Mouse (Mus musculus): ENCODE results near the gene Zswim1. TPM values are rescaled to one million over a fixed set of nuclear protein-coding genes. Genes with fewer than 3 reads are reported as not detected.

Gene Zswim1
- polyA plus RNA-seq, 1 experiment from 2014 or later, result 13.4 TPM

GRCm38 (mm10) chr2:164781876-164782275, 40.6 kb upstream of the Zswim1 start:
- H3K4me3 ChIP-seq (ENCODE audit: low read length), result no peak overlapping the region
- H3K4me2 ChIP-seq (ENCODE audit: low read depth, low read length), result no peak overlapping the region
- H3K9me3 ChIP-seq (ENCODE audit: control insufficient read depth, low read length), result no peaks in the 10 kb centered on the region
- H3K4me1 ChIP-seq (ENCODE audit: control insufficient read depth, insufficient read depth, low read length), result peaks cover 8% of the 10 kb centered on the region
- WGBS, result 77% methylated on average over 4 of the region's 4 CpGs
- H3K27me3 ChIP-seq (replicated peaks; ENCODE audit: control insufficient read depth, insufficient read depth, low read length), result peaks cover 1% of the 10 kb centered on the region; the same call in 1 of the 2 replicates
- no peak overlapping the region for H3K9ac ChIP-seq (ENCODE audit: low read depth, low read length)
- no peaks in the 10 kb centered on the region for H3K36me3 ChIP-seq (ENCODE audit: control insufficient read depth, insufficient read depth, low read length)
- no peak for ATAC-seq
- no peak overlapping the region for H3K27ac ChIP-seq (ENCODE audit: low read length)

- H3K9me3 ChIP-seq (ENCODE audit: control insufficient read depth, low read length), result no peaks in the 10 kb centered on the region
- no peak overlapping the region for H3K27ac ChIP-seq (ENCODE audit: low read length)
- 0 out of 2 replicates have a peak, but pooled peaks cover 3% of the 10 kb centered on the region for H3K36me3 ChIP-seq (ENCODE audit: control insufficient read depth, insufficient read depth, low read length)
- WGBS, result 75% methylated on average over 7 of the region's 7 CpGs
- H3K9ac ChIP-seq (ENCODE audit: low read depth, low read length), result no peak overlapping the region
- ATAC-seq, result no peak
- no peaks in the 10 kb centered on the region for H3K27me3 ChIP-seq (replicated peaks; ENCODE audit: control insufficient read depth, insufficient read depth, low read length)
- peaks cover 20% of the 10 kb centered on the region for H3K4me1 ChIP-seq (ENCODE audit: control insufficient read depth, insufficient read depth, low read length)
- no peak overlapping the region for H3K4me3 ChIP-seq (ENCODE audit: low read length)
- no peak overlapping the region for H3K4me2 ChIP-seq (ENCODE audit: low read depth, low read length)
Observed at GRCm38 (mm10) chr2:164783926-164784581, 38.4 kb upstream of the Zswim1 start.

GRCm38 (mm10) chr2:164784869-164785420, 37.5 kb upstream of the Zswim1 start:
- peak overlapping the region; percentile 87 for H3K9ac ChIP-seq (ENCODE audit: low read depth, low read length)
- H3K27me3 ChIP-seq (replicated peaks; ENCODE audit: control insufficient read depth, insufficient read depth, low read length), result no peaks in the 10 kb centered on the region
- H3K4me2 ChIP-seq (ENCODE audit: low read depth, low read length), result peak overlapping the region; percentile 64
- H3K36me3 ChIP-seq (ENCODE audit: control insufficient read depth, insufficient read depth, low read length), result 0 out of 2 replicates have a peak, but pooled peaks cover 3% of the 10 kb centered on the region
- H3K4me1 ChIP-seq (ENCODE audit: control insufficient read depth, insufficient read depth, low read length), result peaks cover 20% of the 10 kb centered on the region
- H3K27ac ChIP-seq (ENCODE audit: low read length), result peak overlapping the region; percentile 96
- peak overlapping the region; percentile 66 for H3K4me3 ChIP-seq (ENCODE audit: low read length)
- no peaks in the 10 kb centered on the region for H3K9me3 ChIP-seq (ENCODE audit: control insufficient read depth, low read length)
- WGBS, result 3% methylated on average over 7 of the region's 7 CpGs
- 0 out of 2 replicates have a peak, but pooled peaks have one; percentile 0 for ATAC-seq

GRCm38 (mm10) chr2:164785481-164786387, 36.8 kb upstream of the Zswim1 start, which contains the start of gene Snx21:
Gene Snx21 (plus strand): TSS chr2:164785823.
- WGBS, result under 1% methylated on average over 83 of the region's 89 CpGs
- Histone ChIP-seq H3K27ac (ENCODE audit: low read length) (peak within 1 kb of the TSS; percentile 96), H3K4me2 (ENCODE audit: low read depth, low read length) (peak within 1 kb of the TSS; percentile 64), H3K4me1 (ENCODE audit: control insufficient read depth, insufficient read depth, low read length) (peaks cover 20% of the 10 kb centered on the region), H3K27me3 (replicated peaks; ENCODE audit: control insufficient read depth, insufficient read depth, low read length) (no peaks in the 10 kb centered on the region), H3K36me3 (ENCODE audit: control insufficient read depth, insufficient read depth, low read length) (0 out of 2 replicates have a peak, but pooled peaks cover 4% of the 10 kb centered on the region), H3K4me3 (ENCODE audit: low read length) (peak within 1 kb of the TSS; percentile 66), H3K9me3 (ENCODE audit: control insufficient read depth, low read length) (no peaks in the 10 kb centered on the region), H3K9ac (ENCODE audit: low read depth, low read length) (peak within 1 kb of the TSS; percentile 87)
- peak; percentile 95 for ATAC-seq

GRCm38 (mm10) chr2:164786388-164786885, 36.0 kb upstream of the Zswim1 start:
- Histone ChIP-seq H3K36me3 (ENCODE audit: control insufficient read depth, insufficient read depth, low read length) (peaks cover 9% of the 10 kb centered on the region; the same call in 1 of the 2 replicates), H3K27me3 (replicated peaks; ENCODE audit: control insufficient read depth, insufficient read depth, low read length) (no peaks in the 10 kb centered on the region), H3K4me3 (ENCODE audit: low read length) (peak overlapping the region; percentile 66), H3K4me2 (ENCODE audit: low read depth, low read length) (peak overlapping the region; percentile 64), H3K9ac (ENCODE audit: low read depth, low read length) (peak overlapping the region; percentile 87), H3K4me1 (ENCODE audit: control insufficient read depth, insufficient read depth, low read length) (peaks cover 20% of the 10 kb centered on the region), H3K9me3 (ENCODE audit: control insufficient read depth, low read length) (no peaks in the 10 kb centered on the region), H3K27ac (ENCODE audit: low read length) (peak overlapping the region; percentile 96)
- ATAC-seq, result peak; percentile 19
- 11% methylated on average over 15 of the region's 15 CpGs for WGBS

- H3K9ac ChIP-seq (ENCODE audit: low read depth, low read length), result peak overlapping the region; percentile 87
- peaks cover 15% of the 10 kb centered on the region; the same call in 1 of the 2 replicates for H3K36me3 ChIP-seq (ENCODE audit: control insufficient read depth, insufficient read depth, low read length)
- no peaks in the 10 kb centered on the region for H3K27me3 ChIP-seq (replicated peaks; ENCODE audit: control insufficient read depth, insufficient read depth, low read length)
- H3K27ac ChIP-seq (ENCODE audit: low read length), result peak overlapping the region; percentile 96
- H3K4me3 ChIP-seq (ENCODE audit: low read length), result peak overlapping the region; percentile 66
- WGBS, result 83% methylated on average over 3 of the region's 3 CpGs
- H3K4me1 ChIP-seq (ENCODE audit: control insufficient read depth, insufficient read depth, low read length), result peaks cover 20% of the 10 kb centered on the region
- peak overlapping the region; percentile 64 for H3K4me2 ChIP-seq (ENCODE audit: low read depth, low read length)
- H3K9me3 ChIP-seq (ENCODE audit: control insufficient read depth, low read length), result no peaks in the 10 kb centered on the region
- no peak for ATAC-seq
Observed at GRCm38 (mm10) chr2:164787032-164787431, 35.5 kb upstream of the Zswim1 start.

- Histone ChIP-seq H3K4me1 (ENCODE audit: control insufficient read depth, insufficient read depth, low read length) (peaks cover 20% of the 10 kb centered on the region), H3K4me3 (ENCODE audit: low read length) (no peak overlapping the region), H3K27ac (ENCODE audit: low read length) (no peak overlapping the region), H3K4me2 (ENCODE audit: low read depth, low read length) (no peak overlapping the region), H3K9ac (ENCODE audit: low read depth, low read length) (no peak overlapping the region), H3K9me3 (ENCODE audit: control insufficient read depth, low read length) (no peaks in the 10 kb centered on the region), H3K27me3 (replicated peaks; ENCODE audit: control insufficient read depth, insufficient read depth, low read length) (no peaks in the 10 kb centered on the region), H3K36me3 (ENCODE audit: control insufficient read depth, insufficient read depth, low read length) (peaks cover 16% of the 10 kb centered on the region; the same call in 1 of the 2 replicates)
- ATAC-seq, result no peak
- 77% methylated on average over 10 of the region's 10 CpGs for WGBS
Observed at GRCm38 (mm10) chr2:164787779-164788178, 34.7 kb upstream of the Zswim1 start.

- no peak overlapping the region for H3K4me2 ChIP-seq (ENCODE audit: low read depth, low read length)
- no peak for ATAC-seq
- 64% methylated on average over 4 of the region's 4 CpGs for WGBS
Observed at GRCm38 (mm10) chr2:164788411-164788810, 34.1 kb upstream of the Zswim1 start.

GRCm38 (mm10) chr2:164790451-164790850, 32.0 kb upstream of the Zswim1 start:
- H3K9ac ChIP-seq (ENCODE audit: low read depth, low read length), result no peak overlapping the region
- 64% methylated on average over 4 of the region's 4 CpGs for WGBS
- H3K4me2 ChIP-seq (ENCODE audit: low read depth, low read length), result no peak overlapping the region
- H3K4me1 ChIP-seq (ENCODE audit: control insufficient read depth, insufficient read depth, low read length), result peaks cover 20% of the 10 kb centered on the region
- no peak for ATAC-seq
- peaks cover 22% of the 10 kb centered on the region; the same call in 1 of the 2 replicates for H3K36me3 ChIP-seq (ENCODE audit: control insufficient read depth, insufficient read depth, low read length)
- no peaks in the 10 kb centered on the region for H3K9me3 ChIP-seq (ENCODE audit: control insufficient read depth, low read length)
- no peak overlapping the region for H3K4me3 ChIP-seq (ENCODE audit: low read length)
- H3K27me3 ChIP-seq (replicated peaks; ENCODE audit: control insufficient read depth, insufficient read depth, low read length), result no peaks in the 10 kb centered on the region
- no peak overlapping the region for H3K27ac ChIP-seq (ENCODE audit: low read length)

More at GRCm38 (mm10) chr2:164788411-164788810, 34.1 kb upstream of the Zswim1 start:
- H3K4me3 ChIP-seq (ENCODE audit: low read length), result no peak overlapping the region
- peaks cover 23% of the 10 kb centered on the region for H3K4me1 ChIP-seq (ENCODE audit: control insufficient read depth, insufficient read depth, low read length)
- H3K9me3 ChIP-seq (ENCODE audit: control insufficient read depth, low read length), result no peaks in the 10 kb centered on the region
- no peak overlapping the region for H3K9ac ChIP-seq (ENCODE audit: low read depth, low read length)
- peaks cover 20% of the 10 kb centered on the region; the same call in 1 of the 2 replicates for H3K36me3 ChIP-seq (ENCODE audit: control insufficient read depth, insufficient read depth, low read length)
- no peak overlapping the region for H3K27ac ChIP-seq (ENCODE audit: low read length)
- no peaks in the 10 kb centered on the region for H3K27me3 ChIP-seq (replicated peaks; ENCODE audit: control insufficient read depth, insufficient read depth, low read length)
